Mouse (Mus musculus) embryonic fibroblast, embryonic 13.5 days (primary cell): ENCODE data around the gene Shld1.

Experiments
- CTCF ChIP-seq: IDR thresholded peaks from 2 replicates; pipeline ENCODE4 v1.5.1; 2011; ENCODE audit warnings: mild to moderate bottlenecking, control low read depth, low read length, moderate library complexity, borderline replicate concordance; ENCODE audit not compliant: insufficient read depth
- POLR2A ChIP-seq: IDR thresholded peaks from 2 replicates; pipeline ENCODE4 v1.6.1; 2011; ENCODE audit warnings: low read depth, mild to moderate bottlenecking, control low read depth, low read length, moderate library complexity

- TF ChIP-seq CTCF (no peak), POLR2A (no peak)
These were observed 46.2 kb downstream of the Shld1 start for GRCm38 (mm10) chr2:132732940-132733339.
